Mouse (Mus musculus) kidney, embryonic 14.5 days (tissue): Measurements from ENCODE around the gene Morn4. TPM values are rescaled to one million over a fixed set of nuclear protein-coding genes. Genes with fewer than 3 reads are reported as not detected.

ENCODE experiments used
- ATAC-seq: fragments of 200-750 bp; cut with Nextera tagmentation; 2 replicates; pipeline ENCODE4 v1.8.0; 2017; ENCODE audit warnings: moderate number of reproducible peaks, mild to moderate bottlenecking, moderate TSS enrichment, moderate library complexity; ENCODE audit not compliant: low FRiP score, low TSS enrichment
- H3K27ac ChIP-seq: fragments of 300-500 bp; sonication (generic); 2 replicates; pipeline ENCODE4 v1.5.1; 2014; ENCODE audit warnings: low read depth, mild to moderate bottlenecking, low read length, moderate library complexity, mixed read lengths
- H3K27me3 ChIP-seq: fragments of 300-500 bp; sonication (generic); 2 replicates; pipeline ENCODE4 v1.6.1; 2014; ENCODE audit warnings: mild to moderate bottlenecking, low read length; ENCODE audit not compliant: control insufficient read depth, insufficient read depth
- H3K36me3 ChIP-seq: fragments of 300-500 bp; sonication (generic); 2 replicates; pipeline ENCODE4 v1.6.1; 2014; ENCODE audit warnings: low read length, mixed read lengths; ENCODE audit not compliant: control insufficient read depth, insufficient read depth
- H3K4me1 ChIP-seq: fragments of 300-500 bp; sonication (generic); 2 replicates; pipeline ENCODE4 v1.6.1; 2014; ENCODE audit warnings: low read length, mixed read lengths; ENCODE audit not compliant: control insufficient read depth, insufficient read depth
- H3K4me2 ChIP-seq: fragments of 300-500 bp; sonication (generic); replicated peaks from 2 replicates; pipeline ENCODE4 v1.6.1; 2014; ENCODE audit warnings: low read depth, mild to moderate bottlenecking, low read length
- H3K4me3 ChIP-seq: fragments of 300-500 bp; sonication (generic); 2 replicates; pipeline ENCODE4 v1.5.1; 2014; ENCODE audit warnings: mild to moderate bottlenecking, low read length
- H3K9ac ChIP-seq: fragments of 300-500 bp; sonication (generic); 2 replicates; pipeline ENCODE4 v1.6.1; 2014; ENCODE audit warnings: low read depth, mild to moderate bottlenecking, low read length, moderate library complexity
- H3K9me3 ChIP-seq: fragments of 300-500 bp; sonication (generic); 2 replicates; pipeline ENCODE4 v1.6.1; 2016; ENCODE audit warnings: low read length; ENCODE audit not compliant: control insufficient read depth
- WGBS: fragments of 180-500 bp; shearing (Covaris S2); extraction: QIAGEN DNeasy Blood & Tissue Kit; methylation state at CpG from one replicate; pipeline ENCODE4 v1.1.7; 2014; 5-methylcytosine and 5-hydroxymethylcytosine counted together
- polyA plus RNA-seq: library from polyadenylated mRNA; unstranded; fragments of >200 nt; fragmentation: Nextera tagmentation; extraction: Ambion mirVana; gene quantifications from 2 replicates; pipeline ENCODE4 v1.2.1, GENCODE M21; 2014

Morn4 gene
- polyA plus RNA-seq, 1 experiment from 2014 or later, result 33.6 TPM

GRCm38 (mm10) chr19:42026158-42026557 lies 60.0 kb downstream of the Morn4 start:
- Histone ChIP-seq H3K9ac (no peak overlapping the region), H3K4me2 (no peak overlapping the region), H3K4me3 (no peak overlapping the region), H3K9me3 (no peaks in the 10 kb centered on the region), H3K4me1 (no peaks in the 10 kb centered on the region; the same call in 1 of the 2 replicates), H3K27me3 (no peaks in the 10 kb centered on the region), H3K36me3 (no peaks in the 10 kb centered on the region), H3K27ac (no peak overlapping the region)
- peak; percentile 53; the same call in 1 of the 2 replicates for ATAC-seq
- 6% methylated on average over 5 of the region's 5 CpGs for WGBS

Other genes with a start within 250 kb of the Morn4 start
- 5.4 and 7.5 TPM in 2 replicates for gene Frat2, start 238.2 kb downstream of the Morn4 start, polyA plus RNA-seq
- 7.8 and 15.8 TPM in 2 replicates for gene Rrp12, start 190.2 kb downstream of the Morn4 start, polyA plus RNA-seq
- 604 and 682 TPM in 2 replicates for gene Pgam1, start 174.4 kb downstream of the Morn4 start, polyA plus RNA-seq
- 90.8 and 99.0 TPM in 2 replicates for gene Exosc1, start 152.9 kb downstream of the Morn4 start, polyA plus RNA-seq
- 60.9 and 68.9 TPM in 2 replicates for gene Zdhhc16, start 152.9 kb downstream of the Morn4 start, polyA plus RNA-seq
- gene Mms19, start 105.2 kb downstream of the Morn4 start, polyA plus RNA-seq, result 33.4 and 42.3 TPM in 2 replicates
- gene Ubtd1, start 104.6 kb downstream of the Morn4 start, polyA plus RNA-seq, result 23.1 and 29.8 TPM in 2 replicates
- not detected in 2 replicates for gene Ankrd2, start 50.4 kb downstream of the Morn4 start, polyA plus RNA-seq
- gene Hoga1, start 40.7 kb downstream of the Morn4 start, polyA plus RNA-seq, result 7.2 and 9.8 TPM in 2 replicates
- 0.33 and 0.61 TPM in 2 replicates for gene 4933411K16Rik, start 34.1 kb downstream of the Morn4 start, polyA plus RNA-seq
- 26.0 and 37.8 TPM in 2 replicates for gene Pi4k2a, start 4.1 kb upstream of the Morn4 start, polyA plus RNA-seq
- 21.2 and 22.9 TPM in 2 replicates for gene Avpi1, start 42.7 kb upstream of the Morn4 start, polyA plus RNA-seq
- gene Marveld1, start 61.0 kb upstream of the Morn4 start, polyA plus RNA-seq, result 9.6 and 14.2 TPM in 2 replicates
- gene Zfyve27, start 77.6 kb upstream of the Morn4 start, polyA plus RNA-seq, result 12.7 and 17.8 TPM in 2 replicates
- 0.53 and 0.91 TPM in 2 replicates for gene Sfrp5, start 115.9 kb upstream of the Morn4 start, polyA plus RNA-seq
- not detected in 2 replicates for gene Golga7b, start 161.2 kb upstream of the Morn4 start, polyA plus RNA-seq